Mouse (Mus musculus): Measurements from ENCODE around the gene Clec16a.

The Clec16a gene

DNA sequence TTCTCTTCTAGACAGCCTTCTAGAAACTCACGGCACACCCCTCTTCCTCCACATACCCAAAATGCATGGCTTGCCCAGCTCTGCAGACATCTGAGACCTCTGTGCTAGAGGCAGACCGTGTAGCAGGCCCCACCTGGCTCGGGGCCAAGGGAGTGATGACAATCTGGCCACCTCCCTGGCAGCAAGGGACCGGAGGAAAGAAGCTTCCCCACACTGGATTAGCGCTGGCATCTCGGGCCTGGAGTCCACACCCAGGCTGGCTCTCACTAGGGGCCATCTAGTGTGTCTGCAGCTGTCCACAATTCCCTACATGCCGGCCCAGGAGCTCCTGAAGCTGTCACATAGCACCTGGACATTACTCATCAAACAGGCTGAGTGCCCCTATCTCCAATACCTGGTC lies 10.6 kb upstream of the Clec16a start:
- no peak for DNase-seq (ENCODE audit: low read depth, low spot score)

DNA sequence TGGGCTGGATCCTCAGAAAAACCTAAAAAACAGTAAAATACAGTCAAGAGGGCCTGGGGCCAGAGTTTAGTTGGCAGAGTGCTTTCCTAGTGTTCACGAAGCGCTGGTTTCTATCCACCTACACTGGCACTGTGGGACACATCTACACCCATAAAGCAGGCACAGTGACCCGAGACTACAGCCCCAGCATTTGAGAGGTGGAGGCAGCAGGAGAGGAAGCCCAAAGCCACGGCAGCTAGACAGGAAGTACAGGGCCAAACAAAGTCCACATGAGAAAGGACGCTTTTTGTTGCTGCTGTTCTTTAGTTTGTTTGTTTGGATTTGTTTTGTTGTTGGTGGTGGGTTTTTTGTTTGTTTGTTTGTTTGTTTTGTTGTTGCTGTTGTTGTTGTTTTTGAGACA lies 8.8 kb upstream of the Clec16a start:
- DNase-seq (ENCODE audit: low read depth, low spot score) = no peak

DNA sequence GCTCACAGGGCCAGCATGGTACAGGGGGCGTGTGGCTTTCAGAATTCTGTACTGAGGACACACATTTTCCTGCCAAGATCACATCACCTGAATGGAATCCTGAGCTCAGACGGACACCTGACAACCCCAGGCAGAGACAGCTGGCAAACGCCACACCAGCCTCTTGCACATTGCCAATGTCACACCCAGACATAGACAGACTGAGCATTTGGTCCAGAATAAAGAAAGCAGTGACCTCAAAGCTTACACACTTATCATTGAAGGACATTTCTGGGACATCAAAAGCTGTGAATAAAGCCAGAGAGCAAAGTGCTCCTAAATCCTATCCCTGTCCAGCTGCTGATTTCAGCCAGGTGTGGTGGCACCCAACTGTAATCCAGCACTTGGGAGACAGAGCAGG lies 8.2 kb upstream of the Clec16a start:
- DNase-seq (ENCODE audit: low read depth, low spot score) = no peak

DNA sequence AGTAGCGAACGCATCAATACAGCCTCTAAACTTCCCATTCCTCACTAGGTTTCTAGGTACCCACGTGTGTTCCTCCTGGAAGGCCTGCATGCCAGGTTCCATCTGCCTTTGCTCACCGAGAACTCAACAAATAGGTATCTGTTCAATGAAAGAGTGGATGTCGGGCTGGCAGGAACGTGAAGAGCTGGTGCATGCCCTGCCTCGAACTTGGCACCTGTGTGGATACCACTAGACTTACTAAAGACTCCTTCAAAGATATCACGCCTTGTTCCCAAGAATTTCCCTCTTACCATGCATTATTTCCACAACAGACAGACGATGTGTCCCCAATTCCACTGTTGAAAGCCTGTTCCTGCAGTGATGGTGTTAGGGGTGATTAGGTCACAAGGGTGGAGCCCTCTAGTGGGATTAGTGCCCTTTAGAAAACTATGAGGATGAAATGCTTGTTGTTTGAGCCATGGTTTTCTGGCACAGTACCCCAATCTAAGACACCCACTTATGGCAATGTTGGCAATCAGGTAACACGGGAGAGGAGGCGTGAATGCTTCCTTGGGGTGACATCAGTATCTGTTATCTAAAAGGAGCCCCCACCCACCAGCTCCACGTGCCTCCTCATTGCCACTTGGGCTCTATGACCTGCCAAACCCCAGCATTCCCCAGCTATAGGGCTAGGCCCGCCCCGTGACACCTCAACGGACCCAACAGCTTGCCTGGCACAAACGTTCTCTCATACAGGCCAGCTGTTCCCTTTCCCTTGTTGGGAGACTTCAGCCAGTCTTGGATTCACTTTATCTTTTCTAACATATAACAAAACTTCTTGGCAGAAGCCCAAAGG lies 4.2 kb upstream of the Clec16a start:
- DNase-seq (ENCODE audit: low read depth, low spot score) = peak; percentile 34

DNA sequence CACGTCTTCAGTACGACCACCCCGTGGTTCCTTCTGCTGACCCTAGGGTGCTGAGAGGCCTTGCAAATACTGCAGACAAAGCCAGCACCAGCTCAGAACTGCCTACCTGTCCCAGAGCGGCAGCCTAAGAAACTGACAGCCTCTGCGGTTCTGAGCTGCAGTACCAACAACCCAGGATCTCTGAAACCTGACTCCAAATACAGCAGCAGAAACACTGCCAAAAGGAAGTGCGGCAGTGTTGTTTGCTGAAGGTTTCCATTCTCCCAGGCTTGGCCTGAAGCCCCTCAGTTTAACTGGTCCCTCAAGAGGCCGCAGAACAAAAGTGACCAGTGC lies 3.6 kb upstream of the Clec16a start:
- peak; percentile 47 for DNase-seq (ENCODE audit: low read depth, low spot score)

DNA sequence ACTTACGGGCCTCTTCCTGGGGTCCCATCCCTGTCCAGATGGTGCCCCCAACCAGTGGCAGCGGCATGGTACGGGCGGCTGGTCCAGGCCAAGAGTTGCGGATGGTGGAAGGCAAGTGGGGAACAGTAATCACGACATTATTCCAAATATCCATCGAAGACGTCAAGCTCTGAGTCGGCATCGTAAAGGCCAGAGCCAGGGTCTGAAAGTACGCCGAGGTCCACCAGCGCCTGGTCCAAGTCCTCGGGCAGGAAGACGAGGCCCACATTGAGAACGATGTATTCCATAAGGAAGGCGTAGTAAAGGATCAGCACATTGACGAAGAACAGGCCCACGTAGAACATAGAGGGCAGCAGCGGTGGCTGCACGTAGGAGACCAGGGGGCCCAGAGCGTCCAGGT lies 2.9 kb upstream of the Clec16a start:
- DNase-seq (ENCODE audit: low read depth, low spot score) = no peak

DNA sequence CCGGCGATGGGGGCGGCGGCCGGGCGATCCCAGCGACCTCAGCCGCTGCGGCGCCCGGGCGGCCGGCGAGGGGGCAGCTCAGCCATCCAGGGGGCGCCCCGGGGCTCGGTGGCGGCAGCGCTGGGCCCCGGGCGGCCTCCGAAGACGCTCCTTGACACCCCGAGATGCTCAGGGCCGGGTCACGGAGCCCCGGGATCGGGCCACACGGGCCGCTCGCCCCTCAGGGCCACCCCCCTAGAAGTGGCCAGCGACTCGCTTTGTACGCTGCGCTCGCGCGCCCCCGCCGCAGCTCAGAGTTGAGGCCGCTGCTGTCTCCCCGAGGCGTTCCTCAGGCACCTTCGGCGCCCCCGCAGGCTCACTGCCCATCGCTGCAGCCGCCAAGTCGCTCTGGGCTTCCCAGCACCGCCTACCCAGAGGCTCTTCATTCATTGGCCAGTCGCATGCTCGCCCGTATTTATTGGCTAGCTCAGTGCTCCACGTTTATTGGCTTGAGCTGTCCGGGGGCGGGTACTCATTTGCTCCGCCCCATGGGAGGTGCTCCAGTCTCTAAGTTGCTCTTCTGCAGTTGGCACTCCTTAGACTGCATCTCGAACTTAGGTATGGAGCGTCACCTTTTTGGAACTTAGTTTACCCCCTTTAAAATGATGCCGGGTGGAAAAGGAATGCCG lies 2.3 kb upstream of the Clec16a start, which contains the start of gene Dexi:
TSS of gene Dexi (minus strand) at position 357 of the 668 bp plus-strand sequence.
- DNase-seq (ENCODE audit: low read depth, low spot score) = peak; percentile 97

DNA sequence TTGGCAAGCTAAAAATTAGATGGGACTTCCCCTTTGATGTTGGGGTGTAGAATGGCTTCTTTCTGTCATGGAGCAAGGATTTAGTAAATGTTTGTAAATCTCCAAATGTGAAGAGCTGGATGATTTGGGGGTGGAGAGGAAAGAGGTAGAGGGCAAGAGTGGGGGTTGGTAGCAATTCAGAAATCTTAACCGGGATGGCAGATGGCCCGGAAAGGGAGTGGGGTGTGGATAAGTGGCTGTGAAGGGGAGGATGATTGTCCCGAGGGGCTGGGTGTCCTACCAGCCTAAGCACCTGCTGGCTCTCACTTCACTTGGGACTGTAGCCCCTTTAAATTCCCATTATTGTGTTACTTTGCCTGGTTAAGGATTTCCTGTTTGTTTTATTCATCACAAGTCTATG lies 1.7 kb downstream of the Clec16a start:
- no peak for DNase-seq (ENCODE audit: low read depth, low spot score)

DNA sequence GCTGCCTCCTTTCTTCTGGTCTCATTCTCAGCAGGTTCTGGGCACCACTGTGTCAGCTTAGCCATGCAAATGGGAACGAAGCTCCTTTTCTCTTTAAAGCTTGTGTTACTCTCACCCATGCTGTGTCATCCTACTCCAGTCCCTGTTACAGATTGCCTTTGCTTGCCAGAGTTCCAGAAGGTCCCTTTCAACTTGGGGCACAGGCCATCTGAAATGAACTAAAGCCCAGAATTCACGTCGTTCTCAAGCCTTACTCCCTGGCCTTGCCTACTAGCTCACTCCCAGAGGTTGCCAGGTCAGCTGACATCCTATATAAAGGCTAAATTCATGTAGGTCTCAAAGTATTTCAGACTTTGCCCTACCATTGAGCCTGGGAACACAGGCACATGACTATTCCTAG lies 3.8 kb downstream of the Clec16a start:
- DNase-seq (ENCODE audit: low read depth, low spot score) = no peak

DNA sequence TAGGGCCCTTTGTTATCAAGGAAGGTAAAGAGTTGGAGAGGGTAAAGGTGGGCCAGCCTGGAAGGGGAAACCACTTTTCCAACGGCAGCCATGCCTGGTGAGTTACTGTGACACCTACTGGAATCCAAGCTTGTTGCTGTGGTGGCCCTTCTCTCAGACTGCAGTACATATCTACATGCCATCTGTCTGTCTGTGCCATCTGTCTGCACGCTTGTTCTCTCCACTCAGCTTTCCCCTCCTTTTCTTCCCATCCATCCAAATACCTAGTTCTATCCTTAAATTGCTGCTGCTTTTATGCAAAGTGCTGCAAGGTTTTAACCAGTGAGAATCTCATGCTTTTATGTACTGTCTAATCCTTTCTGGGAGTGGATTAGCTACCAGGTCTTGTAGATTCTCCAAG lies 4.5 kb downstream of the Clec16a start:
- DNase-seq (ENCODE audit: low read depth, low spot score) = no peak

DNA sequence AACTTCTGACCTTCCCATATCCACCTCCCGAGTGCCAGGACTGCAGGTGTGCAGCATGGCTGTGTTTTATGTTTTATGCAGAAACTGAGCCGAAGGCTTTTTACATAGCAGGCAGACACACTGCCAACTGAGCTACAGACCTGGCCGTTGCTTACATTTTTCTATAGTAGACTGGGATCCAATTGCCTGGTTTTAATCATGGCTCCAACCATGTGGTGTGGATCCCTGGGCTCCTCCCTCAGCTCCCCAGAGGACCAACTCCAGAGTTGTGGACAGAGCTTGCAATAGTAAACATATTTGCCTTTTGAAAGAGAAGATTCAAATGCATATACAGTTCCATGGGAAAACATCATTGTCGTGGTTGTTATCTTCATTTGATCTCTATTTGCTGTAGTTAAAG lies 6.5 kb downstream of the Clec16a start:
- no peak for DNase-seq (ENCODE audit: low read depth, low spot score)

DNA sequence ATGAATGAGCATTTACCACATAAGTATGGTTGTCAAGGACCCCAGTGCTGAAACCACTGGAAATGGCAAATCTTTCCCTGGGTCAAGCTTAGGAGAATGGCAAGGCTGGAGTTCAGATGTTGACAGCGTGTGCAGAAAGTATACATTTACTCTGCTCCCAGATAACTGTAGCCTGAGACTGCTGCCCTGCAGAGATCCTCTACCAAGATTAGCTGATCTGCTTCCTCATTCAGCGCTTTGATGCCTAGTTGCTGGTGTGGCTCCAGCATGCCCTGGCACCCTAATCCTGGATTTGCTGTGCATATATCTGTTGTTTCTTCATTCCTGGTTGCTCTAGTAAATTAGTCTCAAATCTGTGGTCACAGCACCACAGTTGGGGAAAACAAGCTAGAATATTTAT lies 8.7 kb downstream of the Clec16a start:
- DNase-seq (ENCODE audit: low read depth, low spot score) = no peak

DNA sequence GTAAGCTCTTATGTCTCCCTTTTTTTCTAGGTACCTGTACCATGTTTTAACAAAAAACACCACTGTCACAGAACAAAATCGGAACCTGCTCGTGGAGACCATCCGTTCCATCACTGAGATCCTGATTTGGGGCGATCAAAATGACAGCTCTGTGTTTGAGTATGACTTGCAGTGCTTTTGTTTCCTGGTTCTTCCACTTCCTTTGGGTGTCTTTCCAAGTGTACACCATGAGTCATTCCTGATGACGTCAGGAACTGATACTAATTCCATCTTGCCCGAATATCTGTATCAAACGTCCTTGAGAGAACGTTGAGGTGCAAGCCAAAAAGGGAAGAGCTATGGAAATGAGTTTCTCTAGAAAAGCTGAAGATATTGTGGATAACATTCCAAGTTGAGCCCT lies 14.9 kb downstream of the Clec16a start:
- no peak for DNase-seq (ENCODE audit: low read depth, low spot score)

DNA sequence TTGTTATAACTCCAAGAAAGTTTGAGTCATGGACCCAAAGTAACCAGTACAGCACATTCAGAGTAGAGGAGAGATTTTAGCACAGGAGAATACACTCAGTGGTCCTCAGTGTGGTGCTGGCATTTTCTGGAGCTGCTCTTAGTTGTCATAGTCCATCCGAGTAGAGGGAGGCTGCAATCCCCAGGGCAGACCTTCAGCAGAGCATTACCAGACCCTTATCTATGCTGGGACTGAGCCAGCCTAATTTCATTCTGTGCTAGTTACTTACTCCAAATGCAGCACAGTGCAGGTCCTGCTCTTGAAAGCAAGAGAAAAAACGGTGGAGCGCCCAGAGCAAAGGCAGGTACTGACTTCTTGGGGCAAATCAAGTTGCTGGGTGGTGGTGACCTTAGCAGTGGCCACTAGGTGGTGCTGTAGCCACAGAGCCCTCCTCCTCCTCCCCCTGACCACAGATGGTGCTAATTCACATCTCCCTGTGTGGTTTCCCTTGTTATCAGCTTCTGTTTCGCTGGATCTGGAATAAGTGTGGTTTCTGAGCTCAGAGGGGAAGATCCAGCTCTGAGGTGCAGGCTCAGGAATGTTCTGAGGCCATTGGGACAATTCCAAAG lies 20.2 kb downstream of the Clec16a start:
- DNase-seq (ENCODE audit: low read depth, low spot score) = peak; percentile 84

DNA sequence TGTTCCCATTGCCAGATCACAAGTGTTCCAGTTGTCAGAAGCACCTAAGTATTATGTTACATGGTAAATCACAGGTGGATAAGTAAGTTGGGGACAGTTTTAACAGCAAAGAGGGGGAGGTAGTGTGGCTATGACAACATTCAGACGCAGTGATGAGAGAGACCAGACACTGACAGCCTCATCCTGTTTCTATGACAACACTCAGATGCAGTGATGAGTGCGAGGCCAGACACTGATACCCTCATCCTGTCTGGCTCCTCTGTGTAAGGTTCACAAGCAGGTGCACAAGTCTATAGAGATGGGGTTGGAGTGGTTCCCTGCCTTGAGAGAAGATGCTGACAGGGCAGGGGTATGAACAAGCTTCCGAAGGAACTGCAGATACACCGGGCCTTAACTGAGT lies 22.0 kb downstream of the Clec16a start:
- no peak for DNase-seq (ENCODE audit: low read depth, low spot score)

DNA sequence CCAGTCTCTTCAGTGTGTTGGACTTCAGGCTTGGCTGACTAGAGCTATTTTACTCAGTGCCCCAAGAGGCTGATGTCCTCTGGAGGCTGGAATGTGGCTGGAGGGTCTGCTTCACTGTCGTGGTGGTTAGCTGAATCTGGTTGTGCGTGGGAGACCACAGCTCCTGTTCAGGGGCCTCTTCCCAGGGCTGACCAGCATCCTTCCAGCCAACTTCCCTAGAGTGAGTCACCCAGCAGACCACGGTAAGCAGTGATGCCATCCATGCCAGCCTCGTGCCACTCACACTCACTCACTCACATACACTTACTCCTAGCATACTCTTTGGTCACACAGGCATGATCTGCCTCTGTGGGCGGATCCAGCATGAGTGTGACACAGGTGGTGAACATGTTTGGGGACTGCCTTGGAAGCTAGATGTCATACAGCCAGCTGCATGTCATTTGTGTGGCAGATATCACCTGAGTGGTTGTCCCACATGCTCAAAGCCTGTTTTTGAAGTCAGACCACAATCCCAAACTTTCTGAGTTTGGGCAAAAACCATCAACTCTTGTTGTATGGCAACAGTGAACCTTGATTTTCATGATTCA lies 24.8 kb downstream of the Clec16a start:
- no peak for DNase-seq (ENCODE audit: low read depth, low spot score)

DNA sequence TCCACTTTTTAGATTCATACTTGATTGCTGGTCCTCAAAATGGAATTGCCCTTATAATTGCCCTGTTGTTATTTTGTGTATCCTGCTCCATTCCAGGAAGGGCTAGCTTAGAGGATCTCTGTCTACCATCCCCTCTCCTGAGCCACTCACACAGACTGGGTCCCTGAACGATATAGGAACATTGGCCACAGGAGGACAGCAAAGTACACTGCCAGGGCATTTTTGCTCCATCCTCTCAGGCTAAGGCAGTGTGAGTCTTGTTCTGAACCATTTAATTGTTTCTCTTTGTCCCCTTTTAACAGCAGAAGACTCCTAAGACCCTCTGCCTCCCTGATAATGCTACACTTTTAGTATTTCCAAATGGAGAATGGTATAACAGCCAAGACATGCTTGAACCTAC lies 25.6 kb downstream of the Clec16a start:
- no peak for DNase-seq (ENCODE audit: low read depth, low spot score)

DNA sequence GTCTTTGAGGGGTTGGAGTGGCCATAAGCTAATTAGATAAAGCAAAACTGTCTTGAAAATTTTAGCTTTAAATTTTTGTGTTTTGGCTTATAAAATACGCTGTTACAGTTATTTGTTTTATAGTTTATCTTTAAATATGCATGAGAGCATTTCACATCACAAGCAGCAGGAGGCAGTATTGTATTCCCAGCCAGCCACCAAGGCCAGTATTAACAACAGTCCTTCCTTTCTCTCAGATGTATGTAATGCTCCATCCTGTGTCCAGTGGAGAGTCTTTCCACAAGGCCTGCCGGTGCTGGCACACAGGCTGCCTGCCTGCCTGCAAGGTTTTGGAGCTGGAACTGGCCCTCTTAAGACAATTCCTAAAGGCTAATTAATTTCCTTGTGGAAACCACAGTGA lies 26.7 kb downstream of the Clec16a start:
- DNase-seq (ENCODE audit: low read depth, low spot score) = peak; percentile 42

DNA sequence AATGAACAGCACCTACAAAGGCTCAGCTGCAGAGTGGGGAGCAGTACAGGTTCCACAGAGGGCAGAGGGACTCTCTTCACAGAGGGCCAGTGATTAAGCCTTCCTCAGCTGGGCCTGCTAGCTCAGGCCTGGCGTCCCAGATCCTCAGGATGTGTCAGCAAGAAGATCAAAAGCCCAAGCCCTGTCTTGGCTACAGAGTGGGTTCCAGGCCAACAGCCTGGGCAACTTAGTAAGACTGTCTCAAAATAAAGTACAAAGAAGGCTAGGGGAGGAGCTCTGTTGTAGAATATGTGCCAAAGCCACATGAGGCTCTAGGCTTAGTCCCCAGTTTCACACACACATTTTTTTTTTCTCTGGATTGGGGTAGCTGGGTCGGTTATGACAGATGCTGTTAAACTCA lies 29.8 kb downstream of the Clec16a start:
- DNase-seq (ENCODE audit: low read depth, low spot score) = no peak

DNA sequence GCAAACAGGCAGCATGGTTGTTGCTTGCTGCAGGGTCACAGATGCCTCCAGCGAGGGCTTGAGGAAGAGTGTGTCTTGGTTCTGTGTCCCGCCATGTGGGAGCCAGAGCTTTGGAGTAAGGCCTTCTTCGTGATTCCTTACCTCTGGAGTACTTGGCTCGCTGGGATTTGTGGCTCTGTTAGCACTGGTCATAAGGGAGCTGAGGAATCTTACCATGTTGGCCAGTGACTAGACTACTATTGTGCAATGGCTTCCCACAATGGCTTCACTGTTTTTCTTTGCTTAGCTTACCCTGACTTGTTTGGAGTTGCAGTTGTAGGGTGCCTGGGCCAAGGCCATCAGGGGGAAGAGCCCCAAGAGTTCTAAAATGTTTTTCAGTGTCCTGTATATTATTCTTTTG lies 30.8 kb downstream of the Clec16a start:
- no peak for DNase-seq (ENCODE audit: low read depth, low spot score)

DNA sequence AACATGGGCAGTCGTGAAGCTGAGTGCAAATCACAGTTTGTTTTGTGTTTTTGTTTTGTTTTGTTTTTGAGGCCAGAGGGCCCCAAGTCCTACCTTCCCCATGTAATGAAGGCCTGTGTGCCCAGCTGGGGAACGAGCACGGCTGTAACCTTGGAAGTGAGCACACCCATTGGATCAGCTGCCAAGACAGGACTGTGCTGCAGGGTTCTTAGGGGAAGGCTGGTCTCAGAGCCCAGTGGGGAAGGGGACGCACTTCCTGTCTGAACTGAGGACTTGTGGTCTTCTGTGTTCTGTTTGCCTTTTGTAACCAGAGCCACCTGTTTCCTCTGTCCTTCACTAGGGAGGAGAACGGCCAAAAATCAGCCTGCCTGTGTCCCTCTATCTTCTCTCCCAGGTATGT lies 32.4 kb downstream of the Clec16a start:
- DNase-seq (ENCODE audit: low read depth, low spot score) = no peak

DNA sequence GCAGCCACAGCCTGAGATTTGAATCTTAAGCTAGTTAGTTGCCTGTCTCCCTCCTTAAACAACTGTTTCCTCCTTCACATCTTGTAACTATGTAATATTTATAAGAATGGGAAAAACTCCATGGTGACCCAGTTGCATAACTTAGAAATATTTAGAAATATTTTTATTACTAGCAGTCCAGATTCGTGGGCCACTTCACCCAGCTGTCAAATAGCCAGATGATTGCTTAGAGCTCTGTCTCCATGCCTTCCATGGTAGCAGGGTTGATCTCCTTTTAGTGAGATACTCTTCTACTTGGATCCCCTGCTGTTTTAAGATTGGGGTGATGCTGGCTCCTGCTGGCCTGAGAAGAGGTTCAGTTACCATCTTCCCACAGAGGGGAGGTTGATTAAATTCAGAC lies 33.2 kb downstream of the Clec16a start:
- no peak for DNase-seq (ENCODE audit: low read depth, low spot score)

Data from A20 (cell line).